ENCODE assay signal across 8 mouse cellular contexts in genomic region chr2:71787591-71788460, GRCm38 (mm10). TPM values are rescaled to one million over a fixed set of nuclear protein-coding genes. Genes with fewer than 3 reads are reported as not detected.
A peak's percentile ranks its signal among the peaks of the same experiment; 100 is the strongest.
DNase-seq lines count a peak whose midpoint lies in the region; ATAC-seq lines count a peak whose summit lies in the region.

No protein-coding gene starts in this region.

- no peaks in the 10 kb centered on the region for H3K9me3 ChIP-seq in embryonic facial prominence, embryonic 13.5 days
- H3K9me3 ChIP-seq in hindbrain, embryonic 14.5 days (ENCODE audit: control insufficient read depth, low read length) = no peaks in the 10 kb centered on the region
- H3K9me3 ChIP-seq in neural tube, embryonic 12.5 days = no peaks in the 10 kb centered on the region

- intact Hi-C loops in left cerebral cortex, postnatal 4 days (cut with DNase I) = no loop called here
- intact Hi-C loops in left cerebral cortex, postnatal 10 days (cut with DNase I) = no loop called here

- peak; percentile 34 for DNase-seq in left cerebral cortex, postnatal 4 days
- no peak for DNase-seq in left cerebral cortex, postnatal 10 days (ENCODE audit: extremely low spot score in 1 of 2, low spot score in 2 of 2)
- DNase-seq in adrenal gland, adult (ENCODE audit: inconsistent age in 2 of 2, low spot score in 1 of 2) = peak; percentile 42 to 82
- no peak for DNase-seq in hindbrain, embryonic 14.5 days (ENCODE audit: low spot score)
- peak; percentile 9 for DNase-seq in liver
- no peak for DNase-seq in layer of hippocampus, postnatal 36 days

- H3K4me3 ChIP-seq in embryonic facial prominence, embryonic 13.5 days = peak overlapping the region; percentile 78
- H3K4me3 ChIP-seq in hindbrain, embryonic 14.5 days (replicated peaks; ENCODE audit: low read length) = peak overlapping the region; percentile 86
- H3K4me3 ChIP-seq in neural tube, embryonic 12.5 days = peak overlapping the region; percentile 67

- H3K4me1 ChIP-seq in embryonic facial prominence, embryonic 13.5 days = peaks cover 17% of the 10 kb centered on the region
- no peaks in the 10 kb centered on the region; the same call in none of the 2 replicates for H3K4me1 ChIP-seq in hindbrain, embryonic 14.5 days (replicated peaks; ENCODE audit: control insufficient read depth, insufficient read depth, low read length)
- peaks cover 12% of the 10 kb centered on the region for H3K4me1 ChIP-seq in neural tube, embryonic 12.5 days

- H3K9ac ChIP-seq in embryonic facial prominence, embryonic 13.5 days = peak overlapping the region; percentile 80
- peak overlapping the region; percentile 83 for H3K9ac ChIP-seq in hindbrain, embryonic 14.5 days
- H3K9ac ChIP-seq in neural tube, embryonic 12.5 days = peak overlapping the region; percentile 67

- H3K27ac ChIP-seq in embryonic facial prominence, embryonic 13.5 days = peak overlapping the region; percentile 57; the same call in 1 of the 2 replicates
- peak overlapping the region; percentile 62; the same call in 1 of the 2 replicates for H3K27ac ChIP-seq in hindbrain, embryonic 14.5 days
- H3K27ac ChIP-seq in neural tube, embryonic 12.5 days = no peak overlapping the region

- ATAC-seq in embryonic facial prominence, embryonic 13.5 days (ENCODE audit: insufficient number of reproducible peaks, insufficient read depth, low FRiP score, low TSS enrichment, low read depth) = peak; percentile 44; the same call in 1 of the 2 replicates
- ATAC-seq in hindbrain, embryonic 14.5 days (ENCODE audit: low FRiP score) = peak; percentile 56
- peak; percentile 48 for ATAC-seq in neural tube, embryonic 12.5 days (ENCODE audit: low FRiP score, low read depth)

- peak overlapping the region; percentile 97 for H3K4me2 ChIP-seq in embryonic facial prominence, embryonic 13.5 days
- peak overlapping the region; percentile 97 for H3K4me2 ChIP-seq in hindbrain, embryonic 14.5 days (replicated peaks)
- peak overlapping the region; percentile 98 for H3K4me2 ChIP-seq in neural tube, embryonic 12.5 days (replicated peaks)

- 2% methylated on average over 32 of the region's 32 CpGs for WGBS in embryonic facial prominence, embryonic 13.5 days
- WGBS in hindbrain, embryonic 14.5 days = 2% methylated on average over 32 of the region's 32 CpGs
- WGBS in neural tube, embryonic 12.5 days = 2% methylated on average over 32 of the region's 32 CpGs

- no peaks in the 10 kb centered on the region for H3K36me3 ChIP-seq in embryonic facial prominence, embryonic 13.5 days
- H3K36me3 ChIP-seq in hindbrain, embryonic 14.5 days (replicated peaks; ENCODE audit: control insufficient read depth, insufficient read depth) = no peaks in the 10 kb centered on the region
- H3K36me3 ChIP-seq in neural tube, embryonic 12.5 days = 0 out of 2 replicates have a peak, but pooled peaks cover 2% of the 10 kb centered on the region

- peaks cover 25% of the 10 kb centered on the region for H3K27me3 ChIP-seq in embryonic facial prominence, embryonic 13.5 days
- peaks cover 6% of the 10 kb centered on the region for H3K27me3 ChIP-seq in hindbrain, embryonic 14.5 days (ENCODE audit: control insufficient read depth, insufficient read depth, low read length)
- 0 out of 2 replicates have a peak, but pooled peaks cover 3% of the 10 kb centered on the region for H3K27me3 ChIP-seq in neural tube, embryonic 12.5 days (replicated peaks)

RNA-seq across cellular contexts. Expression of gene Itga6, which starts 42.4 kb away (rescaled TPM):
- 10 to 100 TPM; 27.3 to 32.0 TPM for total RNA-seq in left cerebral cortex, postnatal 4 days (2021)
- 10 to 100 TPM; 23.2 to 29.1 TPM for total RNA-seq in left cerebral cortex, postnatal 10 days (2021)
- 37.7 and 42.4 TPM in 2 replicates for polyA plus RNA-seq in embryonic facial prominence, embryonic 13.5 days (2015; fragmentation: Nextera tagmentation; extraction: Ambion mirVana)
- 34.7 and 35.9 TPM in 2 replicates for polyA plus RNA-seq in hindbrain, embryonic 14.5 days (2014; fragmentation: Nextera tagmentation; extraction: Ambion mirVana)
- 31.3 and 35.7 TPM in 2 replicates for polyA plus RNA-seq in neural tube, embryonic 12.5 days (2016; fragmentation: Nextera tagmentation; extraction: Ambion mirVana)
- total RNA-seq in layer of hippocampus, postnatal 36 days (2021) = 10 to 100 TPM; 28.2 to 30.5 TPM

Comparison
In these comparisons a context has a peak if more than half of its experiments do, and no peak if none do; other contexts are left out.
1. DNase-seq: peak in left cerebral cortex, postnatal 4 days (single experiment), adrenal gland, adult (2 of 2) and liver (single experiment); none in left cerebral cortex, postnatal 10 days (0 of 2), hindbrain, embryonic 14.5 days (single experiment) and layer of hippocampus, postnatal 36 days (0 of 2).
2. Peak in every context shown above with its lines, with median percentiles within 50 percentile points of each other: ATAC-seq, H3K4me2 ChIP-seq, H3K4me3 ChIP-seq and H3K9ac ChIP-seq.